Mouse (Mus musculus) hindbrain, embryonic 11.5 days (tissue): ENCODE results near the gene Frem2. TPM values are rescaled to one million over a fixed set of nuclear protein-coding genes. Genes with fewer than 3 reads are reported as not detected.

ENCODE experiments used
- ATAC-seq: fragments of 200-750 bp; cut with Nextera tagmentation; 2 replicates; pipeline ENCODE4 v1.8.0; 2017; ENCODE audit warnings: mild to moderate bottlenecking, moderate TSS enrichment, moderate library complexity; ENCODE audit not compliant: low FRiP score
- DNase-seq: peaks from one replicate; pipeline ENCODE4 v3.0.0-alpha.2; 2015; ENCODE audit warnings: low spot score
- H3K27ac ChIP-seq: fragments of 300-500 bp; sonication (generic); 2 replicates; pipeline ENCODE4 v1.5.1; 2014; ENCODE audit warnings: mild to moderate bottlenecking, low read depth, low read length
- H3K27me3 ChIP-seq: fragments of 300-500 bp; sonication (generic); 2 replicates; pipeline ENCODE4 v1.6.1; 2014; ENCODE audit warnings: mild to moderate bottlenecking, low read length, moderate library complexity, mixed read lengths; ENCODE audit not compliant: control insufficient read depth, insufficient read depth
- H3K36me3 ChIP-seq: fragments of 300-500 bp; sonication (generic); 2 replicates; pipeline ENCODE4 v1.6.1; 2014; ENCODE audit warnings: mild to moderate bottlenecking, low read length, moderate library complexity, mixed read lengths; ENCODE audit not compliant: control insufficient read depth, insufficient read depth
- H3K4me1 ChIP-seq: fragments of 300-500 bp; sonication (generic); replicated peaks from 2 replicates; pipeline ENCODE4 v1.6.1; 2014; ENCODE audit warnings: low read length, mixed read lengths; ENCODE audit not compliant: control insufficient read depth, insufficient read depth
- H3K4me2 ChIP-seq: fragments of 300-500 bp; sonication (generic); replicated peaks from 2 replicates; pipeline ENCODE4 v1.6.1; 2014; ENCODE audit warnings: mild to moderate bottlenecking, low read depth, low read length
- H3K4me3 ChIP-seq: fragments of 300-500 bp; sonication (generic); 2 replicates; pipeline ENCODE4 v1.5.1; 2014; ENCODE audit warnings: low read depth, low read length
- H3K9ac ChIP-seq: fragments of 300-500 bp; sonication (generic); 2 replicates; pipeline ENCODE4 v1.6.1; 2014; ENCODE audit warnings: low read depth, low read length
- H3K9me3 ChIP-seq: fragments of 300-500 bp; sonication (generic); 2 replicates; pipeline ENCODE4 v1.6.1; 2016; ENCODE audit warnings: low read length; ENCODE audit not compliant: control insufficient read depth
- WGBS: fragments of 180-500 bp; shearing (Covaris S2); extraction: QIAGEN DNeasy Blood & Tissue Kit; methylation state at CpG from one replicate; pipeline ENCODE4 v1.1.7; 2014; 5-methylcytosine and 5-hydroxymethylcytosine counted together
- polyA plus RNA-seq: library from polyadenylated mRNA; unstranded; fragments of >200 nt; fragmentation: Nextera tagmentation; extraction: Ambion mirVana; gene quantifications from 2 replicates; pipeline ENCODE4 v1.2.1, GENCODE M21; 2014

Frem2 gene
- polyA plus RNA-seq, 1 experiment from 2014 or later: 3.4 TPM

DNA sequence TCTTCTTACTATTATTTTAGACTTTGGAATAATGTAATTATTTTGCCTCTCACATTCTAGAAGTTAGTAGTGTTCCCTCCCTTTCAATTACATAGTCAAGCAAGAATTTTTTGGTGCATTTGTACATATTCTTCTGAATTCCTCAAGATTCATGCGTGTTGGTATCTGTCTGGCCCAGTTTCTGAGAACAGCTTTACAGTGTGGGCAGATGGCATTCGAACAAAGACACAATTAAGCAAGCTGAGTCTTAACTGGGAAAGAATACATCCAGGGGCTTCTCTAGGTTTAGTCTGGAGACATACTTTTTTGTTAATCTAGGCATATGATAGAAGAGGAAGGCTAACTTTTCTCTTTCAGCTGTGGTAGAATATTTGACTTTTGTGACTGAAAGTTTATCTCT lies 12.6 kb upstream of the Frem2 start:
- no peak overlapping the region for H3K27ac ChIP-seq
- H3K9ac ChIP-seq: no peak overlapping the region
- ATAC-seq (no peak), DNase-seq (no peak)
- H3K9me3 ChIP-seq: no peaks in the 10 kb centered on the region
- no peaks in the 10 kb centered on the region for H3K4me1 ChIP-seq
- no peaks in the 10 kb centered on the region for H3K36me3 ChIP-seq
- 81% methylated on average over 2 of the region's 2 CpGs for WGBS
- H3K4me2 ChIP-seq: no peak overlapping the region
- no peak overlapping the region for H3K4me3 ChIP-seq
- no peaks in the 10 kb centered on the region for H3K27me3 ChIP-seq

GRCm38 (mm10) chr3:53657744-53658534 lies 784 bp upstream of the Frem2 start:
- H3K9ac ChIP-seq: no peak overlapping the region
- peak overlapping the region; percentile 99 for H3K4me2 ChIP-seq
- ATAC-seq (0 out of 2 replicates have a peak, but pooled peaks have one; percentile 17), DNase-seq (peak; percentile 52)
- H3K27me3 ChIP-seq: peaks cover 21% of the 10 kb centered on the region
- H3K4me1 ChIP-seq: no peaks in the 10 kb centered on the region; the same call in 1 of the 2 replicates
- H3K4me3 ChIP-seq: peak overlapping the region; percentile 54
- no peaks in the 10 kb centered on the region for H3K9me3 ChIP-seq
- no peak overlapping the region for H3K27ac ChIP-seq
- under 1% methylated on average over 20 of the region's 21 CpGs for WGBS
- H3K36me3 ChIP-seq: no peaks in the 10 kb centered on the region

GRCm38 (mm10) chr3:53656328-53656877 lies 752 bp downstream of the Frem2 start:
- peak overlapping the region; percentile 54 for H3K4me3 ChIP-seq
- H3K9me3 ChIP-seq: no peaks in the 10 kb centered on the region
- peak; percentile 57 for DNase-seq
- peaks cover 21% of the 10 kb centered on the region for H3K27me3 ChIP-seq
- H3K4me1 ChIP-seq: no peaks in the 10 kb centered on the region; the same call in 1 of the 2 replicates
- WGBS: 1% methylated on average over 42 of the region's 42 CpGs
- peak overlapping the region; percentile 99 for H3K4me2 ChIP-seq
- peak overlapping the region; percentile 50 for H3K9ac ChIP-seq
- ATAC-seq: peak; percentile 62
- H3K36me3 ChIP-seq: no peaks in the 10 kb centered on the region
- H3K27ac ChIP-seq: no peak overlapping the region

GRCm38 (mm10) chr3:53655343-53655742 lies 1.8 kb downstream of the Frem2 start:
- no peak overlapping the region for H3K27ac ChIP-seq
- H3K4me3 ChIP-seq: 0 out of 2 replicates have a peak overlapping the region, but pooled peaks have one; percentile 54
- H3K4me1 ChIP-seq: peaks cover 1% of the 10 kb centered on the region; the same call in 1 of the 2 replicates
- DNase-seq: no peak
- no peak for ATAC-seq
- H3K9ac ChIP-seq: no peak overlapping the region
- no peak overlapping the region for H3K4me2 ChIP-seq
- no peaks in the 10 kb centered on the region for H3K36me3 ChIP-seq
- 87% methylated on average over 13 of the region's 13 CpGs for WGBS
- no peaks in the 10 kb centered on the region for H3K9me3 ChIP-seq
- H3K27me3 ChIP-seq: peaks cover 21% of the 10 kb centered on the region

DNA sequence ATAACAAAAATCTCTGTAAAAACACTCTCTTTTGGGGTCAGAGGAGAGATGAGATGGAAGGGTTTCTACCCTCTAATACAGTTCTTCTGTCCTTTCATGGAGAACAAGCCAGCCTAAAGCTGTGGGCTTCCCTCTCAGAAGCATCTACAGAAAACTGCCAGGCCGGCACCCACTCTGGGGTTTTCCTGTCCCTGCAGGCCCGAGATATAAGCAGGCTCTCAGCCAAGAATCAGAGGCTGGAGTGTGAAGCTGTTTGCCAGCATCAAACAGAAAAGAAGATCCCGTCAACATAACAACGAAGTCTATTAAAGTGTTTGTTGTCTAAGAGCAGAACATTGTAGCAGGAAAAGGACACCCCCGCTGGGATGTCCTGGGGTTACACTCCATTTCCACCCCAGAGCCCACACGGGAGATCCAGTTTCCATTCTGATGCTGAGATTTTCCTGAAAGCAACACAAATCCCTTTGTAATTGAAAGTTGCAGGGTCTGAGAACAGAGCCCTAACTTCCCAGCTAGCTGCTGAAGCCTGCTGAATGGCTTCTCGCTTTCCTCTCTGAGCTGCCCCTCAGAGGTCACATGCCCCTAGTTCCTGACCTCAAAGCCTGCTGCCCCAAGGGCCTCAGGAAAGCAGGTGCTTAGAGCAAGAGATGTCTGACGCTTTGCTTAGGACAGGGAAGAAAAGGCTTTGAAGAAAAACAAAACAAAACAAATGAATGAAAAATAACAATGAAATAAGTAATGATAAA lies 7.0 kb downstream of the Frem2 start:
- H3K4me3 ChIP-seq: no peak overlapping the region
- DNase-seq (no peak), ATAC-seq (no peak; the same call in 1 of the 2 replicates)
- H3K4me2 ChIP-seq: no peak overlapping the region
- no peak overlapping the region for H3K27ac ChIP-seq
- 3% methylated on average over 8 of the region's 8 CpGs for WGBS
- H3K27me3 ChIP-seq: 0 out of 2 replicates have a peak, but pooled peaks cover under 1% of the 10 kb centered on the region
- H3K4me1 ChIP-seq: 0 out of 2 replicates have a peak, but pooled peaks cover 3% of the 10 kb centered on the region
- no peaks in the 10 kb centered on the region for H3K9me3 ChIP-seq
- H3K9ac ChIP-seq: no peak overlapping the region
- no peaks in the 10 kb centered on the region for H3K36me3 ChIP-seq

GRCm38 (mm10) chr3:53649425-53649824 lies 7.7 kb downstream of the Frem2 start:
- Histone ChIP-seq H3K4me2 (no peak overlapping the region), H3K4me3 (no peak overlapping the region), H3K4me1 (0 out of 2 replicates have a peak, but pooled peaks cover 3% of the 10 kb centered on the region), H3K9me3 (no peaks in the 10 kb centered on the region), H3K9ac (no peak overlapping the region), H3K27ac (no peak overlapping the region), H3K36me3 (no peaks in the 10 kb centered on the region), H3K27me3 (no peaks in the 10 kb centered on the region)
- ATAC-seq: no peak
- WGBS: 50% methylated on average over 4 of the region's 4 CpGs
- no peak for DNase-seq

- Histone ChIP-seq H3K27ac (no peak overlapping the region), H3K9ac (no peak overlapping the region), H3K4me1 (0 out of 2 replicates have a peak, but pooled peaks cover 3% of the 10 kb centered on the region), H3K36me3 (no peaks in the 10 kb centered on the region), H3K4me2 (no peak overlapping the region), H3K27me3 (no peaks in the 10 kb centered on the region), H3K4me3 (no peak overlapping the region), H3K9me3 (no peaks in the 10 kb centered on the region)
- ATAC-seq (no peak), DNase-seq (no peak)
- 86% methylated on average over 4 of the region's 4 CpGs for WGBS
These were observed 8.3 kb downstream of the Frem2 start for GRCm38 (mm10) chr3:53648902-53649301.

GRCm38 (mm10) chr3:53635948-53636347 lies 21.2 kb downstream of the Frem2 start:
- H3K9me3 ChIP-seq: no peaks in the 10 kb centered on the region
- no peak overlapping the region for H3K4me3 ChIP-seq
- WGBS: 85% methylated on average over 3 of the region's 3 CpGs
- DNase-seq (no peak), ATAC-seq (no peak)
- no peak overlapping the region for H3K4me2 ChIP-seq
- H3K27me3 ChIP-seq: no peaks in the 10 kb centered on the region
- no peak overlapping the region for H3K9ac ChIP-seq
- no peak overlapping the region for H3K27ac ChIP-seq
- no peaks in the 10 kb centered on the region for H3K4me1 ChIP-seq
- H3K36me3 ChIP-seq: no peaks in the 10 kb centered on the region
